Mouse (Mus musculus): ENCODE data around the gene Olfr1102. TPM values are rescaled to one million over a fixed set of nuclear protein-coding genes. Genes with fewer than 3 reads are reported as not detected.

Gene Olfr1102
- not detected in 2 replicates for polyA plus RNA-seq (2016; fragmentation: Nextera tagmentation; extraction: Ambion mirVana)

GRCm38 (mm10) chr2:86998098-86998497 is at the start of gene Olfr1102:
Olfr1102 (plus strand) TSS chr2:86998398.
- H3K27me3 ChIP-seq (replicated peaks; ENCODE audit: low read depth, poor library complexity, severe bottlenecking), result no peaks in the 10 kb centered on the region
- no peak within 1 kb of the TSS for H3K27ac ChIP-seq (replicated peaks)
- DNase-seq (ENCODE audit: low spot score), result no peak
- H3K4me3 ChIP-seq, result no peak within 1 kb of the TSS
- no peaks in the 10 kb centered on the region for H3K4me1 ChIP-seq
- H3K36me3 ChIP-seq (replicated peaks), result no peaks in the 10 kb centered on the region
- no peaks in the 10 kb centered on the region for H3K9me3 ChIP-seq

GRCm38 (mm10) chr2:86960593-86960992 is 37.6 kb upstream of the Olfr1102 start, which contains the start of gene Olfr1099:
Olfr1099 (minus strand) TSS chr2:86960693.
- no peak for DNase-seq (ENCODE audit: low spot score)
- WGBS, result 83% methylated on average over 1 of the region's 1 CpGs
- no peaks in the 10 kb centered on the region for H3K36me3 ChIP-seq (replicated peaks)
- H3K4me3 ChIP-seq, result no peak within 1 kb of the TSS
- no peak within 1 kb of the TSS for H3K27ac ChIP-seq (replicated peaks)
- H3K27me3 ChIP-seq (replicated peaks; ENCODE audit: low read depth, poor library complexity, severe bottlenecking), result no peaks in the 10 kb centered on the region
- H3K9me3 ChIP-seq, result no peaks in the 10 kb centered on the region
- no peaks in the 10 kb centered on the region for H3K4me1 ChIP-seq

GRCm38 (mm10) chr2:86979854-86980253 is 18.3 kb upstream of the Olfr1102 start, which contains the start of gene Olfr1100:
Olfr1100 (minus strand) TSS chr2:86979954.
- no peaks in the 10 kb centered on the region for H3K36me3 ChIP-seq (replicated peaks)
- H3K9me3 ChIP-seq, result no peaks in the 10 kb centered on the region
- H3K27ac ChIP-seq (replicated peaks), result no peak within 1 kb of the TSS
- H3K4me3 ChIP-seq, result no peak within 1 kb of the TSS
- no peak for DNase-seq (ENCODE audit: low spot score)
- no peaks in the 10 kb centered on the region for H3K4me1 ChIP-seq
- 79% methylated on average over 3 of the region's 3 CpGs for WGBS
- H3K27me3 ChIP-seq (replicated peaks; ENCODE audit: low read depth, poor library complexity, severe bottlenecking), result no peaks in the 10 kb centered on the region

- WGBS, result 87% methylated on average over 3 of the region's 3 CpGs
- no peaks in the 10 kb centered on the region for H3K27me3 ChIP-seq (replicated peaks; ENCODE audit: low read depth, poor library complexity, severe bottlenecking)
- H3K36me3 ChIP-seq (replicated peaks), result no peaks in the 10 kb centered on the region
- no peak within 1 kb of the TSS for H3K27ac ChIP-seq (replicated peaks)
- no peaks in the 10 kb centered on the region for H3K9me3 ChIP-seq
- H3K4me1 ChIP-seq, result no peaks in the 10 kb centered on the region
- H3K4me3 ChIP-seq, result no peak within 1 kb of the TSS
- DNase-seq (ENCODE audit: low spot score), result no peak
These were observed 7.1 kb upstream of the Olfr1102 start, which contains the start of gene Olfr1101 for GRCm38 (mm10) chr2:86991121-86991520. Olfr1101 (minus strand) TSS chr2:86991221.

- H3K9me3 ChIP-seq, result no peaks in the 10 kb centered on the region
- DNase-seq (ENCODE audit: low spot score), result no peak
- no peaks in the 10 kb centered on the region for H3K4me1 ChIP-seq
- H3K4me3 ChIP-seq, result no peak within 1 kb of the TSS
- WGBS, result 81% methylated on average over 1 of the region's 1 CpGs
- H3K27me3 ChIP-seq (replicated peaks; ENCODE audit: low read depth, poor library complexity, severe bottlenecking), result no peaks in the 10 kb centered on the region
- no peak within 1 kb of the TSS for H3K27ac ChIP-seq (replicated peaks)
- no peaks in the 10 kb centered on the region for H3K36me3 ChIP-seq (replicated peaks)
These were observed 28.8 kb downstream of the Olfr1102 start, which contains the start of gene Olfr1104 for GRCm38 (mm10) chr2:87026980-87027379. Olfr1104 (minus strand) TSS chr2:87027080.

- no peak for DNase-seq (ENCODE audit: low spot score)
- Histone ChIP-seq H3K9me3 (no peaks in the 10 kb centered on the region), H3K27me3 (replicated peaks; ENCODE audit: low read depth, poor library complexity, severe bottlenecking) (no peaks in the 10 kb centered on the region), H3K27ac (replicated peaks) (no peak within 1 kb of the TSS), H3K4me1 (no peaks in the 10 kb centered on the region), H3K4me3 (no peak within 1 kb of the TSS), H3K36me3 (replicated peaks) (no peaks in the 10 kb centered on the region)
These were observed 38.2 kb downstream of the Olfr1102 start, which contains the start of gene Olfr1105 for GRCm38 (mm10) chr2:87036431-87036830. Olfr1105 (minus strand) TSS chr2:87036531.

GRCm38 (mm10) chr2:87052173-87052572 is 54.0 kb downstream of the Olfr1102 start, which contains the start of gene Olfr1106:
Olfr1106 (minus strand) TSS chr2:87052273.
- H3K27me3 ChIP-seq (replicated peaks; ENCODE audit: low read depth, poor library complexity, severe bottlenecking), result no peaks in the 10 kb centered on the region
- H3K36me3 ChIP-seq (replicated peaks), result no peaks in the 10 kb centered on the region
- no peak within 1 kb of the TSS for H3K4me3 ChIP-seq
- no peak within 1 kb of the TSS for H3K27ac ChIP-seq (replicated peaks)
- no peaks in the 10 kb centered on the region for H3K9me3 ChIP-seq
- 85% methylated on average over 1 of the region's 1 CpGs for WGBS
- H3K4me1 ChIP-seq, result no peaks in the 10 kb centered on the region
- no peak for DNase-seq (ENCODE audit: low spot score)

Other genes starting within 250 kb of the Olfr1102 start
- not detected in 2 replicates for gene Olfr1090, start 239.4 kb upstream of the Olfr1102 start, polyA plus RNA-seq (2016; fragmentation: Nextera tagmentation; extraction: Ambion mirVana)
- gene Olfr1093, start 215.9 kb upstream of the Olfr1102 start, polyA plus RNA-seq (2016; fragmentation: Nextera tagmentation; extraction: Ambion mirVana), result not detected in 2 replicates
- not detected in 2 replicates for gene Olfr141, start 188.4 kb upstream of the Olfr1102 start, polyA plus RNA-seq (2016; fragmentation: Nextera tagmentation; extraction: Ambion mirVana)
- gene Olfr1094, start 173.7 kb upstream of the Olfr1102 start, polyA plus RNA-seq (2016; fragmentation: Nextera tagmentation; extraction: Ambion mirVana), result not detected in 2 replicates
- gene Olfr1095, start 146.7 kb upstream of the Olfr1102 start, polyA plus RNA-seq (2016; fragmentation: Nextera tagmentation; extraction: Ambion mirVana), result not detected in 2 replicates
- not detected in 2 replicates for gene Gm13723, start 123.6 kb upstream of the Olfr1102 start, polyA plus RNA-seq (2016; fragmentation: Nextera tagmentation; extraction: Ambion mirVana)
- gene Olfr1097, start 106.2 kb upstream of the Olfr1102 start, polyA plus RNA-seq (2016; fragmentation: Nextera tagmentation; extraction: Ambion mirVana), result not detected in 2 replicates
- not detected in 2 replicates for gene Olfr1098, start 73.9 kb upstream of the Olfr1102 start, polyA plus RNA-seq (2016; fragmentation: Nextera tagmentation; extraction: Ambion mirVana)
- not detected in 2 replicates for gene Olfr1099, start 37.7 kb upstream of the Olfr1102 start, polyA plus RNA-seq (2016; fragmentation: Nextera tagmentation; extraction: Ambion mirVana)
- gene Olfr1100, start 18.4 kb upstream of the Olfr1102 start, polyA plus RNA-seq (2016; fragmentation: Nextera tagmentation; extraction: Ambion mirVana), result not detected in 2 replicates
- not detected in 2 replicates for gene Olfr1101, start 7.2 kb upstream of the Olfr1102 start, polyA plus RNA-seq (2016; fragmentation: Nextera tagmentation; extraction: Ambion mirVana)
- gene Olfr1104, start 28.7 kb downstream of the Olfr1102 start, polyA plus RNA-seq (2016; fragmentation: Nextera tagmentation; extraction: Ambion mirVana), result not detected in 2 replicates
- not detected in 2 replicates for gene Olfr1105, start 38.1 kb downstream of the Olfr1102 start, polyA plus RNA-seq (2016; fragmentation: Nextera tagmentation; extraction: Ambion mirVana)
- not detected in 2 replicates for gene Olfr1106, start 53.9 kb downstream of the Olfr1102 start, polyA plus RNA-seq (2016; fragmentation: Nextera tagmentation; extraction: Ambion mirVana)
- not detected in 2 replicates for gene Olfr1107, start 77.4 kb downstream of the Olfr1102 start, polyA plus RNA-seq (2016; fragmentation: Nextera tagmentation; extraction: Ambion mirVana)
- not detected in 2 replicates for gene Olfr1109, start 97.6 kb downstream of the Olfr1102 start, polyA plus RNA-seq (2016; fragmentation: Nextera tagmentation; extraction: Ambion mirVana)
- not detected in 2 replicates for gene Olfr259, start 116.2 kb downstream of the Olfr1102 start, polyA plus RNA-seq (2016; fragmentation: Nextera tagmentation; extraction: Ambion mirVana)
- gene Olfr1110, start 141.9 kb downstream of the Olfr1102 start, polyA plus RNA-seq (2016; fragmentation: Nextera tagmentation; extraction: Ambion mirVana), result not detected in 2 replicates
- not detected in 2 replicates for gene Olfr1111, start 154.2 kb downstream of the Olfr1102 start, polyA plus RNA-seq (2016; fragmentation: Nextera tagmentation; extraction: Ambion mirVana)
- gene Olfr1112, start 189.4 kb downstream of the Olfr1102 start, polyA plus RNA-seq (2016; fragmentation: Nextera tagmentation; extraction: Ambion mirVana), result not detected in 2 replicates
- not detected in 2 replicates for gene Olfr1113, start 210.6 kb downstream of the Olfr1102 start, polyA plus RNA-seq (2016; fragmentation: Nextera tagmentation; extraction: Ambion mirVana)
- not detected in 2 replicates for gene Olfr1115, start 249.6 kb downstream of the Olfr1102 start, polyA plus RNA-seq (2016; fragmentation: Nextera tagmentation; extraction: Ambion mirVana)